Mouse (Mus musculus) limb, embryonic 14.5 days (tissue): ENCODE results near the gene Vcan. TPM values are rescaled to one million over a fixed set of nuclear protein-coding genes. Genes with fewer than 3 reads are reported as not detected.
A peak's percentile ranks its signal among the peaks of the same experiment; 100 is the strongest.

Source experiments
- ATAC-seq: fragments of 200-750 bp; cut with Nextera tagmentation; 2 replicates; pipeline ENCODE4 v1.8.0; 2017; ENCODE audit warnings: low read depth, moderate number of reproducible peaks, moderate TSS enrichment; ENCODE audit not compliant: low FRiP score
- DNase-seq: peaks from one replicate; pipeline ENCODE4 v3.0.0-alpha.2; 2015; ENCODE audit warnings: low spot score
- H3K27ac ChIP-seq: fragments of 300-500 bp; sonication (generic); replicated peaks from 2 replicates; pipeline ENCODE4 v1.5.1; 2014; ENCODE audit warnings: low read depth, mild to moderate bottlenecking, low read length, moderate library complexity, mixed read lengths
- H3K27me3 ChIP-seq: fragments of 300-500 bp; sonication (generic); 2 replicates; pipeline ENCODE4 v1.6.1; 2014; ENCODE audit warnings: low read length, mixed read lengths; ENCODE audit not compliant: control insufficient read depth, insufficient read depth
- H3K36me3 ChIP-seq: fragments of 300-500 bp; sonication (generic); 2 replicates; pipeline ENCODE4 v1.6.1; 2014; ENCODE audit warnings: mild to moderate bottlenecking, low read length, moderate library complexity, mixed read lengths; ENCODE audit not compliant: control insufficient read depth, insufficient read depth
- H3K4me1 ChIP-seq: fragments of 300-500 bp; sonication (generic); 2 replicates; pipeline ENCODE4 v1.6.1; 2014; ENCODE audit warnings: antibody characterized with exemption, low read length, mixed read lengths; ENCODE audit not compliant: control insufficient read depth, insufficient read depth
- H3K4me2 ChIP-seq: fragments of 300-500 bp; sonication (generic); replicated peaks from 2 replicates; pipeline ENCODE4 v1.6.1; 2014; ENCODE audit warnings: low read depth, mild to moderate bottlenecking, low read length, moderate library complexity; ENCODE audit not compliant: severe bottlenecking
- H3K4me3 ChIP-seq: fragments of 300-500 bp; sonication (generic); replicated peaks from 2 replicates; pipeline ENCODE4 v1.5.1; 2014; ENCODE audit warnings: low read length
- H3K9ac ChIP-seq: fragments of 300-500 bp; sonication (generic); 2 replicates; pipeline ENCODE4 v1.6.1; 2014; ENCODE audit warnings: mild to moderate bottlenecking, low read depth, low read length, moderate library complexity; ENCODE audit not compliant: severe bottlenecking
- H3K9me3 ChIP-seq: fragments of 300-500 bp; sonication (generic); 2 replicates; pipeline ENCODE4 v1.6.1; 2016; ENCODE audit warnings: low read length; ENCODE audit not compliant: control insufficient read depth
- POLR2A ChIP-seq: fragments of 200-500 bp; IDR thresholded peaks from 2 replicates; pipeline ENCODE4 v1.8.0; 2012; ENCODE audit warnings: inconsistent platforms, mild to moderate bottlenecking, moderate library complexity, borderline replicate concordance; ENCODE audit not compliant: insufficient read depth, insufficient read length; ENCODE audit errors: extremely low read depth
- WGBS: fragments of 180-500 bp; shearing (Covaris S2); extraction: QIAGEN DNeasy Blood & Tissue Kit; methylation state at CpG from one replicate; pipeline ENCODE4 v1.1.7; 2014; 5-methylcytosine and 5-hydroxymethylcytosine counted together
- polyA plus RNA-seq, 2 experiments: library from polyadenylated mRNA; depleted of rRNA in 1 of 2; stranded (reverse) in 1 of 2; unstranded in 1 of 2; fragments of >200 nt; fragmentation: Nextera tagmentation in 1 of 2; extraction: Ambion mirVana in 1 of 2; gene quantifications; 2 replicates each; pipeline versions ENCODE4 v1.2.1 to v1.2.3; 2012 to 2014

Gene Vcan
- polyA plus RNA-seq, 2 experiments = 116 to 208 TPM

- H3K36me3 ChIP-seq = 0 out of 2 replicates have a peak, but pooled peaks cover 3% of the 10 kb centered on the region
- ATAC-seq (peak; percentile 64), DNase-seq (peak; percentile 82)
- H3K4me1 ChIP-seq = peaks cover 12% of the 10 kb centered on the region
- H3K9me3 ChIP-seq = no peaks in the 10 kb centered on the region
- no peaks in the 10 kb centered on the region for H3K27me3 ChIP-seq
- no peak for TF ChIP-seq POLR2A
- H3K4me3 ChIP-seq = peak overlapping the region; percentile 67
- WGBS = 2% methylated on average over 31 of the region's 31 CpGs
- peak overlapping the region; percentile 81 for H3K27ac ChIP-seq
- H3K4me2 ChIP-seq = peak overlapping the region; percentile 84
- H3K9ac ChIP-seq = peak overlapping the region; percentile 70
These were observed 3.3 kb downstream of the Vcan start for GRCm38 (mm10) chr13:89738776-89739695.

GRCm38 (mm10) chr13:89738275-89738674 lies 4.0 kb downstream of the Vcan start:
- Histone ChIP-seq H3K36me3 (0 out of 2 replicates have a peak, but pooled peaks cover 3% of the 10 kb centered on the region), H3K9ac (0 out of 2 replicates have a peak overlapping the region, but pooled peaks have one; percentile 70), H3K27ac (no peak overlapping the region), H3K9me3 (no peaks in the 10 kb centered on the region), H3K4me3 (peak overlapping the region; percentile 67), H3K4me2 (peak overlapping the region; percentile 84), H3K27me3 (no peaks in the 10 kb centered on the region), H3K4me1 (peaks cover 12% of the 10 kb centered on the region)
- TF ChIP-seq POLR2A = no peak
- DNase-seq (no peak), ATAC-seq (no peak)
- WGBS = 42% methylated on average over 2 of the region's 2 CpGs

DNA sequence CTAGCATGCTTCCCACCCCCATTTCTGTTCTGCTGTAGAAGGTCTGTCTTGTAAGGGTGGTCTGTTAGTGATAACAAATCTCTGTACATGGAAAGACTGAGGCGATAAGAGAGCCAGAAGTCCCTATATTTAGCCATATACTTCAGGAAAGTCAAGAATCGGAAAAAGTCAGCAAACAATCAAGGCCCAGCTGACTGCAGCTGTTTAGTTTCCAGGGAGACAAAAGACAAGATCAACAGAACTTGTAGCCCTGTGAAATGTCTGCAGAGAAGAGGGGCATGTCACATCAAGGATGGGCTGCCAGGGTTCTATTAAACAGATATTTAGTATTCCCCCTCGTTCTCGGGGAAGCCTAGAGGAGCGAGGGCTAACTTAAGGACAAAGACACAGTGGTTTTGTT lies 7.2 kb downstream of the Vcan start:
- H3K36me3 ChIP-seq = peaks cover 9% of the 10 kb centered on the region; the same call in 1 of the 2 replicates
- DNase-seq (no peak), ATAC-seq (no peak)
- H3K4me3 ChIP-seq = no peak overlapping the region
- H3K27ac ChIP-seq = no peak overlapping the region
- peaks cover 12% of the 10 kb centered on the region for H3K4me1 ChIP-seq
- H3K9ac ChIP-seq = no peak overlapping the region
- H3K4me2 ChIP-seq = no peak overlapping the region
- no peak for TF ChIP-seq POLR2A
- WGBS = 73% methylated on average over 5 of the region's 5 CpGs
- no peaks in the 10 kb centered on the region for H3K9me3 ChIP-seq
- no peaks in the 10 kb centered on the region for H3K27me3 ChIP-seq

GRCm38 (mm10) chr13:89726492-89726891 lies 15.8 kb downstream of the Vcan start:
- ATAC-seq (0 out of 2 replicates have a peak, but pooled peaks have one; percentile 15), DNase-seq (no peak)
- Histone ChIP-seq H3K36me3 (peaks cover 54% of the 10 kb centered on the region), H3K4me1 (peaks cover 10% of the 10 kb centered on the region), H3K27me3 (no peaks in the 10 kb centered on the region), H3K4me3 (no peak overlapping the region), H3K27ac (no peak overlapping the region; the same call in 1 of the 2 replicates), H3K9me3 (no peaks in the 10 kb centered on the region), H3K4me2 (no peak overlapping the region), H3K9ac (no peak overlapping the region)
- WGBS = 9% methylated on average over 2 of the region's 2 CpGs
- no peak for TF ChIP-seq POLR2A

GRCm38 (mm10) chr13:89720497-89720896 lies 21.8 kb downstream of the Vcan start:
- 57% methylated on average over 3 of the region's 3 CpGs for WGBS
- H3K36me3 ChIP-seq = peaks cover 57% of the 10 kb centered on the region

More at GRCm38 (mm10) chr13:89720497-89720896, 21.8 kb downstream of the Vcan start:
- Histone ChIP-seq H3K27me3 (no peaks in the 10 kb centered on the region), H3K4me1 (no peaks in the 10 kb centered on the region), H3K27ac (no peak overlapping the region), H3K9ac (no peak overlapping the region), H3K4me3 (no peak overlapping the region), H3K4me2 (no peak overlapping the region), H3K9me3 (no peaks in the 10 kb centered on the region)
- no peak for ATAC-seq
- DNase-seq = no peak
- no peak for TF ChIP-seq POLR2A
